Mouse (Mus musculus) CH12.LX (cell line): ENCODE measurements at regions not wholly inside any gene's neighbourhood (a gene's known extent, or its start where the extent isn't known, plus 50 kb on each side); places are given as distances from the start of the nearest gene placed in this dataset.

ENCODE experiments used
- DNase-seq: peaks from one replicate; pipeline ENCODE4 v3.0.0-alpha.2; 2013; ENCODE audit errors: extremely low read depth
- H3K27ac ChIP-seq: 2 replicates; pipeline ENCODE4 v1.5.1; 2012; ENCODE audit warnings: low read depth, mild to moderate bottlenecking, control low read depth, moderate library complexity; ENCODE audit not compliant: insufficient read depth
- H3K27me3 ChIP-seq: replicated peaks from 2 replicates; pipeline ENCODE3; 2012; ENCODE audit warnings: inconsistent platforms
- H3K36me3 ChIP-seq, 2 experiments: replicated peaks in 1 of 2; 2 replicates each; pipeline versions ENCODE3 to v1.6.1; 2012; ENCODE audit warnings: inconsistent platforms in 1 of 2, low read length in 1 of 2, mild to moderate bottlenecking in 1 of 2, mixed read lengths in 1 of 2, moderate library complexity in 1 of 2; ENCODE audit not compliant: control insufficient read depth in 1 of 2, insufficient read depth in 1 of 2
- H3K4me1 ChIP-seq, 2 experiments: 2 replicates each; pipeline ENCODE4 v1.6.1; 2012; ENCODE audit warnings: inconsistent platforms in 1 of 2, moderate library complexity in 1 of 2; ENCODE audit not compliant: insufficient read depth in 2 of 2, control insufficient read depth in 1 of 2
- H3K4me2 ChIP-seq: 2 replicates; pipeline ENCODE4 v1.6.1; 2012; ENCODE audit warnings: low read depth, mild to moderate bottlenecking, control low read depth; ENCODE audit not compliant: poor library complexity, insufficient read depth, severe bottlenecking
- H3K4me3 ChIP-seq, 3 experiments: fragments of 150-350 bp in 1 of 3; sonication (generic) in 1 of 3; replicated peaks in 1 of 3; 2 replicates each; pipeline versions ENCODE3 to v1.5.1; 2011 to 2012; ENCODE audit warnings: low read depth in 2 of 3, low read length in 2 of 3, mild to moderate bottlenecking in 2 of 3, moderate library complexity in 2 of 3, control low read depth in 1 of 3, improper control_type of control experiment in 1 of 3, inconsistent platforms in 1 of 3, mixed read lengths in 1 of 3; ENCODE audit not compliant: poor library complexity in 1 of 3
- H3K79me2 ChIP-seq: replicated peaks from 2 replicates; pipeline ENCODE4 v1.6.1; 2012; ENCODE audit warnings: mild to moderate bottlenecking, moderate library complexity; ENCODE audit not compliant: control insufficient read depth, poor library complexity, insufficient read depth, severe bottlenecking; ENCODE audit errors: extremely low read depth
- H3K9ac ChIP-seq: 2 replicates; pipeline ENCODE4 v1.6.1; 2012; ENCODE audit warnings: low read depth, mild to moderate bottlenecking, control low read depth, moderate library complexity; ENCODE audit not compliant: insufficient read depth
- H3K9me3 ChIP-seq: replicated peaks from 2 replicates; pipeline ENCODE3; 2012; ENCODE audit warnings: low read length, inconsistent platforms, mixed read lengths
- BHLHE40 ChIP-seq: IDR thresholded peaks from 2 replicates; pipeline ENCODE4 v1.6.1; 2011; ENCODE audit warnings: mild to moderate bottlenecking, low read depth, low read length, improper control_type of control experiment
- CHD1 ChIP-seq: IDR thresholded peaks from 2 replicates; pipeline ENCODE4 v1.6.1; 2012; ENCODE audit warnings: low read depth, low read length, improper control_type of control experiment, inconsistent platforms
- ELF1 ChIP-seq: IDR thresholded peaks from 2 replicates; pipeline ENCODE4 v1.6.1; 2014; ENCODE audit warnings: low read depth, mild to moderate bottlenecking, inconsistent platforms, low read length, improper control_type of control experiment
- ETS1 ChIP-seq: conservative IDR thresholded peaks from 2 replicates; pipeline ENCODE4 v1.6.1; 2012; ENCODE audit warnings: low read depth, mild to moderate bottlenecking, inconsistent platforms, low read length, improper control_type of control experiment, moderate library complexity
- GABPA ChIP-seq: IDR thresholded peaks from 2 replicates; pipeline ENCODE4 v1.6.1; 2012; ENCODE audit warnings: low read depth, low read length, improper control_type of control experiment, inconsistent platforms; ENCODE audit not compliant: insufficient replicate concordance
- JUND ChIP-seq: conservative IDR thresholded peaks from 2 replicates; pipeline ENCODE4 v1.6.1; 2011; ENCODE audit warnings: low read depth, low read length, improper control_type of control experiment
- MAFK ChIP-seq: IDR thresholded peaks from 2 replicates; pipeline ENCODE4 v1.6.1; 2011; ENCODE audit warnings: low read length, improper control_type of control experiment; ENCODE audit not compliant: insufficient replicate concordance
- MEF2A ChIP-seq: IDR thresholded peaks from 2 replicates; pipeline ENCODE4 v1.6.1; 2014; ENCODE audit warnings: low read depth, mild to moderate bottlenecking, inconsistent platforms, low read length, improper control_type of control experiment, borderline replicate concordance
- MYC ChIP-seq: IDR thresholded peaks from 2 replicates; pipeline ENCODE4 v1.6.1; 2011; ENCODE audit warnings: low read depth, mild to moderate bottlenecking, improper control_type of control experiment, low read length
- POLR2AphosphoS2 ChIP-seq: IDR thresholded peaks from 2 replicates; pipeline ENCODE4 v1.6.1; 2011; ENCODE audit warnings: low read depth, low read length, improper control_type of control experiment
- RAD21 ChIP-seq: IDR thresholded peaks from 2 replicates; pipeline ENCODE4 v1.6.1; 2011; ENCODE audit warnings: low read depth, mild to moderate bottlenecking, low read length, improper control_type of control experiment, moderate library complexity
- SMC3 ChIP-seq: IDR thresholded peaks from 2 replicates; pipeline ENCODE4 v1.6.1; 2011; ENCODE audit warnings: low read depth, low read length, improper control_type of control experiment
- USF1 ChIP-seq: IDR thresholded peaks from 2 replicates; pipeline ENCODE4 v1.6.1; 2014; ENCODE audit warnings: low read depth, mild to moderate bottlenecking, inconsistent platforms, low read length, improper control_type of control experiment
- ZKSCAN1 ChIP-seq: IDR thresholded peaks from 2 replicates; pipeline ENCODE4 v1.6.1; 2012; ENCODE audit warnings: low read depth, inconsistent platforms, low read length, improper control_type of control experiment, borderline replicate concordance
- ZMIZ1 ChIP-seq: IDR thresholded peaks from 2 replicates; pipeline ENCODE4 v1.6.1; 2012; ENCODE audit warnings: low read depth, mild to moderate bottlenecking, inconsistent platforms, low read length, improper control_type of control experiment
- ZNF384 ChIP-seq: IDR thresholded peaks from 2 replicates; pipeline ENCODE4 v1.6.1; 2012; ENCODE audit warnings: low read depth, low read length, improper control_type of control experiment, inconsistent platforms
- dilution Hi-C: fragments of 300-500 bp; cut with MboI; formaldehyde crosslinking; loops from 2 replicates; pipeline ENCODE4 v1.14.3; 2020; ENCODE audit warnings: low sequenced_read_pairs; ENCODE audit not compliant: extremely low pct_unique_long_range_greater_than_20kb, extremely low pct_ligation_motif_present
- in situ Hi-C: fragments of 300-500 bp; cut with MboI; formaldehyde crosslinking; loops from 3 replicates; pipeline ENCODE4 v1.14.3; 2019; ENCODE audit warnings: low sequenced_read_pairs, low pct_ligation_motif_present, low pct_unique_long_range_greater_than_20kb, mixed read lengths

DNA sequence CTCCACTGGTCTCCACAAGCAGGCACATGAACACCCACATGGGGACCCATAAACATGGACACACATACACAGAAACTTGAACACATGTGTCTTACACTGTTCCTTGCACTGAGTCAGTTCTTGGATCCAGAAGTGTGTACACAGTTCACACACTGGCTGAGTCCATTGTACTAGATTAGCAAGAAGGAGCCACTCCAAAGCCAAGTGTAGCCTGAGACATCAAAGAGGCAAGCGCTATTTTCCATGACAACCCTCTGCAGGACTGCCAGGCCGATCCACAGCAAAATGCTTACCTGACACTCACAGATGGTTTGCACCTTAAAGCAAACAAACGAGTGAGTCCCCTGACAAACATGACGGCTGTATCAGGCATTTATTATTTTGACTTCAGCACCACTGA, 52.8 kb upstream of the Tnrc6a start:
- Histone ChIP-seq H3K4me3 (no peak overlapping the region), H3K79me2 (no peaks in the 10 kb centered on the region), H3K9me3 (no peaks in the 10 kb centered on the region), H3K4me1 (no peaks in the 10 kb centered on the region)
- dilution Hi-C loops, result no loop called here
- TF ChIP-seq RAD21 (no peak), ZKSCAN1 (no peak), SMC3 (no peak), CHD1 (no peak), MEF2A (no peak), ETS1 (no peak), POLR2AphosphoS2 (no peak), USF1 (no peak), JUND (no peak), ZMIZ1 (no peak), MYC (no peak), BHLHE40 (no peak), ELF1 (no peak), MAFK (no peak), ZNF384 (no peak), GABPA (no peak)
- TF ChIP-seq, all 38 proteins: peak for 0
- Histone ChIP-seq H3K27ac (no peak overlapping the region), H3K4me2 (no peak overlapping the region; the same call in 1 of the 2 replicates), H3K27me3 (no peaks in the 10 kb centered on the region), H3K36me3 (no peaks in the 10 kb centered on the region), H3K9ac (no peak overlapping the region)
- in situ Hi-C loops, result no loop called here
- DNase-seq, result no peak
